Mouse (Mus musculus) myocyte (in vitro differentiated cells): Measurements from ENCODE around the gene Agmo. TPM values are rescaled to one million over a fixed set of nuclear protein-coding genes. Genes with fewer than 3 reads are reported as not detected.
A peak's percentile ranks its signal among the peaks of the same experiment; 100 is the strongest.

Experiments
- H3K27me3 ChIP-seq: one replicate; pipeline ENCODE4 v1.6.1; 2011; ENCODE audit not compliant: control insufficient read depth, insufficient read depth, insufficient read length
- H3K36me3 ChIP-seq: one replicate; pipeline ENCODE4 v1.6.1; 2011; ENCODE audit not compliant: control insufficient read depth, insufficient read depth
- H3K4me2 ChIP-seq: one replicate; pipeline ENCODE4 v1.6.1; 2011; ENCODE audit warnings: low read depth, control low read depth
- H3K4me3 ChIP-seq: one replicate; pipeline ENCODE4 v1.5.1; 2011; ENCODE audit warnings: mild to moderate bottlenecking, control low read depth, moderate library complexity
- H3K79me2 ChIP-seq: one replicate; pipeline ENCODE4 v1.6.1; 2011; ENCODE audit not compliant: control insufficient read depth, insufficient read depth
- H3ac ChIP-seq: one replicate; pipeline ENCODE4 v1.6.1; 2011; ENCODE audit not compliant: control insufficient read depth, insufficient read length
- CEBPB ChIP-seq: IDR thresholded peaks from 2 replicates; pipeline ENCODE4 v1.6.1; 2011; ENCODE audit warnings: mild to moderate bottlenecking, moderate library complexity; ENCODE audit not compliant: poor library complexity, insufficient read depth, severe bottlenecking
- E2F4 ChIP-seq: IDR thresholded peaks from one replicate; pipeline ENCODE4 v1.6.1; 2011; ENCODE audit warnings: mild to moderate bottlenecking, control low read depth, moderate library complexity; ENCODE audit not compliant: insufficient read depth
- MAX ChIP-seq: IDR thresholded peaks from one replicate; pipeline ENCODE4 v1.6.1; 2011; ENCODE audit warnings: low read depth, mild to moderate bottlenecking, control low read depth
- MYOD1 ChIP-seq, 3 experiments: IDR thresholded peaks; one replicate each; pipeline ENCODE4 v1.6.1; 2011; ENCODE audit warnings: control low read depth in 2 of 3, low read depth in 2 of 3, mild to moderate bottlenecking in 2 of 3, moderate library complexity in 1 of 3; ENCODE audit not compliant: insufficient read length in 2 of 3, control insufficient read depth in 1 of 3
- MYOG ChIP-seq, 3 experiments: IDR thresholded peaks; one replicate each; pipeline ENCODE4 v1.6.1; 2011; ENCODE audit warnings: control low read depth in 2 of 3, low read depth in 2 of 3, mild to moderate bottlenecking in 2 of 3; ENCODE audit not compliant: insufficient read length in 2 of 3, control insufficient read depth in 1 of 3, insufficient read depth in 1 of 3
- POLR2A ChIP-seq: IDR thresholded peaks from one replicate; pipeline ENCODE4 v1.6.1; 2011; ENCODE audit warnings: low read depth, mild to moderate bottlenecking, control low read depth, moderate library complexity; ENCODE audit not compliant: insufficient read length
- POLR2AphosphoS2 ChIP-seq: IDR thresholded peaks from one replicate; pipeline ENCODE4 v1.6.1; 2011; ENCODE audit warnings: low read depth, control low read depth; ENCODE audit not compliant: insufficient read length
- REST ChIP-seq: IDR thresholded peaks from one replicate; pipeline ENCODE4 v1.6.1; 2011; ENCODE audit warnings: mild to moderate bottlenecking, control low read depth, moderate library complexity; ENCODE audit not compliant: insufficient read depth, insufficient read length
- SRF ChIP-seq: IDR thresholded peaks from one replicate; pipeline ENCODE4 v1.6.1; 2011; ENCODE audit warnings: low read depth; ENCODE audit not compliant: control insufficient read depth, insufficient read length
- TCF12 ChIP-seq: IDR thresholded peaks from one replicate; pipeline ENCODE4 v1.6.1; 2011; ENCODE audit warnings: mild to moderate bottlenecking, control low read depth; ENCODE audit not compliant: poor library complexity, insufficient read depth, severe bottlenecking
- TCF3 ChIP-seq: IDR thresholded peaks from one replicate; pipeline ENCODE4 v1.6.1; 2011; ENCODE audit warnings: low read depth, control low read depth; ENCODE audit not compliant: insufficient read length
- USF1 ChIP-seq: IDR thresholded peaks from one replicate; pipeline ENCODE4 v1.6.1; 2011; ENCODE audit warnings: low read depth, mild to moderate bottlenecking, control low read depth, moderate library complexity
- polyA plus RNA-seq: library from polyadenylated mRNA; unstranded; fragments of >200 nt; fragmentation: generic; extraction: Trizol; gene quantifications from one replicate; pipeline ENCODE4 v1.2.1, GENCODE M21; 2012; ENCODE audit warnings: missing spikeins

The Agmo gene
- polyA plus RNA-seq, 1 experiment: not detected

DNA sequence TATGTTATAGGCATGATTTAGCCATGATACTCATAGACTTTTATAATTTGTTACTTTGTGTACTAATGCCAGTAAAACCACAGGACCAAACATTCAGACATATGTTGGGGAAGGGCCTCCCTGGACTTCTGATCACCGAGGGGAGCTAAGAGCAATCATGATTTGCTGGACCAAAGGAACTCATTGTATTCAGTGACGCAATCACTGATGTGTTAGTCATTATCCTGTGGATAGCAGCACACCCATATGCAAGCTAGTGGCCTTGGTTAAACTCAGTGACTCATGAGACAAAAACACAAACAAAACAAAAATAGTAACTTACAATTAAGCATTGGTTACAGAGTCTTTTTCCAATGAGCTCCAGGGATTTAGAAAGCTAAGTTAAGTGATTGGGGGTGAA is 373.3 kb downstream of the Agmo start:
- Histone ChIP-seq H3K79me2 (no peaks in the 10 kb centered on the region), H3K4me3 (no peak overlapping the region), H3K27me3 (no peaks in the 10 kb centered on the region), H3K36me3 (no peaks in the 10 kb centered on the region), H3ac (no peak overlapping the region), H3K4me2 (no peak overlapping the region)
- TF ChIP-seq MYOD1 (IDR thresholded peaks at IDR 0.05; ENCODE audit: control insufficient read depth in 1 of 3, insufficient read length in 2 of 3, low read depth in 2 of 3) (no peak), CEBPB (peak; percentile 53), SRF (no peak), MAX (no peak)

DNA sequence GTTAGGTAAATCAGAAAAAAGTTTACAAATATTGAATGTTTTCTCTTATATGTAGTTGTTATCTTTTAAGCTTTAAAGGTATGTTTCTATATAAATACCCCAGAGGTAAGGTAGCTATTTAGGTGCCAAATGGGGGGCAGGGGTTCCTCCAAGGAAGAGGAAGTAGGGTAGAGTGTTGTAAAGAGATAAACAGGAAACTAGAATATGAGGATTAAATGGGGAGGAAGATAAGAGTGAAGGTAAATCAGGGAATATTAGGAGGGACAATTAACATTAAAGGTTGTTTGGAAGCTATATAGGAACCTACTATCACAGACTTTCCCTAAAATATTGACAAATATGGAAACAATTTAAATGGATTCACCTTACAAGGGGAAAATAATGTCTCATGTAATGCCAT is 382.6 kb downstream of the Agmo start:
- Histone ChIP-seq H3K79me2 (no peaks in the 10 kb centered on the region), H3K36me3 (no peaks in the 10 kb centered on the region), H3K27me3 (no peaks in the 10 kb centered on the region), H3K4me2 (no peak overlapping the region), H3K4me3 (no peak overlapping the region), H3ac (no peak overlapping the region)
- TF ChIP-seq CEBPB: no peak
- no peak for TF ChIP-seq MYOD1 (IDR thresholded peaks at IDR 0.05; ENCODE audit: control insufficient read depth in 1 of 3, insufficient read length in 2 of 3, low read depth in 2 of 3)
- TF ChIP-seq MAX: no peak
- no peak for TF ChIP-seq POLR2AphosphoS2
- no peak for TF ChIP-seq MYOG (IDR thresholded peaks at IDR 0.05; ENCODE audit: control insufficient read depth in 1 of 3, insufficient read depth in 1 of 3, insufficient read length in 2 of 3, low read depth in 2 of 3)
- TF ChIP-seq REST: no peak
- no peak for TF ChIP-seq SRF
- no peak for TF ChIP-seq TCF3
- TF ChIP-seq USF1: no peak
- no peak for TF ChIP-seq POLR2A
- no peak for TF ChIP-seq TCF12
- TF ChIP-seq E2F4: no peak

Other genes with a start within 250 kb of the Agmo start
- gene Meox2, start 133.1 kb upstream of the Agmo start, polyA plus RNA-seq: 0.08 TPM